Mouse (Mus musculus) liver, adult 2 months (tissue): ENCODE data around the gene Cdc14a.

ENCODE experiments used
- CTCF ChIP-seq: fragments of 200-500 bp; IDR thresholded peaks from 2 replicates; pipeline ENCODE4 v1.5.1; 2011; ENCODE audit warnings: low read depth, low read length, control low read depth
- POLR2A ChIP-seq: fragments of 200-500 bp; IDR thresholded peaks from 2 replicates; pipeline ENCODE4 v1.6.1; 2011; ENCODE audit warnings: low read length, control low read depth; ENCODE audit not compliant: insufficient read depth; ENCODE audit errors: extremely low read depth

- TF ChIP-seq POLR2A (no peak), CTCF (no peak)
These were observed 159.9 kb downstream of the Cdc14a start for GRCm38 (mm10) chr3:116263977-116264376.
